Mouse (Mus musculus) heart, embryonic 13.5 days (tissue): ENCODE measurements around the gene Pigx. TPM values are rescaled to one million over a fixed set of nuclear protein-coding genes. Genes with fewer than 3 reads are reported as not detected.

Experiments used
- polyA plus RNA-seq: library from polyadenylated mRNA; unstranded; fragments of >200 nt; fragmentation: Nextera tagmentation; extraction: Ambion mirVana; gene quantifications from 2 replicates; pipeline ENCODE4 v1.2.1, GENCODE M21; 2015

Gene Pigx
- polyA plus RNA-seq, 1 experiment from 2014 or later, result 82.5 TPM

Other genes starting within 250 kb of the Pigx start
- 0.04 and 0.05 TPM in 2 replicates for gene Meltf, start 220.9 kb downstream of the Pigx start, polyA plus RNA-seq
- 0.60 and 0.73 TPM in 2 replicates for gene Pigz, start 165.9 kb downstream of the Pigx start, polyA plus RNA-seq
- gene 0610012G03Rik, start 151.2 kb downstream of the Pigx start, polyA plus RNA-seq, result 101 and 107 TPM in 2 replicates
- 66.7 and 74.1 TPM in 2 replicates for gene Ncbp2, start 151.2 kb downstream of the Pigx start, polyA plus RNA-seq
- gene Senp5, start 96.5 kb downstream of the Pigx start, polyA plus RNA-seq, result 10.4 and 11.3 TPM in 2 replicates
- 23.1 and 23.2 TPM in 2 replicates for gene Pak2, start 20.4 kb downstream of the Pigx start, polyA plus RNA-seq
- gene Cep19, start 60 bp upstream of the Pigx start, polyA plus RNA-seq, result 18.3 and 20.7 TPM in 2 replicates
- gene Nrros, start 65.9 kb upstream of the Pigx start, polyA plus RNA-seq, result 5.9 and 8.3 TPM in 2 replicates
- gene Bex6, start 80.1 kb upstream of the Pigx start, polyA plus RNA-seq, result not detected in 2 replicates
- gene Fbxo45, start 147.4 kb upstream of the Pigx start, polyA plus RNA-seq, result 3.7 and 5.8 TPM in 2 replicates
- gene Wdr53, start 147.5 kb upstream of the Pigx start, polyA plus RNA-seq, result 8.4 and 11.0 TPM in 2 replicates
- gene Smco1, start 171.7 kb upstream of the Pigx start, polyA plus RNA-seq, result 0.17 and 0.20 TPM in 2 replicates
- gene Rnf168, start 177.7 kb upstream of the Pigx start, polyA plus RNA-seq, result 17.6 and 18.0 TPM in 2 replicates
- gene Ubxn7, start 232.5 kb upstream of the Pigx start, polyA plus RNA-seq, result 16.1 and 20.3 TPM in 2 replicates